Mouse (Mus musculus) forebrain, embryonic 16.5 days (tissue): ENCODE measurements around the gene Igf2bp3. TPM values are rescaled to one million over a fixed set of nuclear protein-coding genes. Genes with fewer than 3 reads are reported as not detected.

Experiments
- ATAC-seq: fragments of 200-750 bp; cut with Nextera tagmentation; 2 replicates; pipeline ENCODE4 v1.8.0; 2017; ENCODE audit warnings: mild to moderate bottlenecking, moderate library complexity
- H3K27ac ChIP-seq: fragments of 300-500 bp; sonication (generic); 2 replicates; pipeline ENCODE4 v1.5.1; 2014; ENCODE audit warnings: low read length, control low read depth
- H3K27me3 ChIP-seq: fragments of 300-500 bp; sonication (generic); replicated peaks from 2 replicates; pipeline ENCODE4 v1.6.1; 2014; ENCODE audit warnings: low read length; ENCODE audit not compliant: control insufficient read depth, insufficient read depth
- H3K36me3 ChIP-seq: fragments of 300-500 bp; sonication (generic); 2 replicates; pipeline ENCODE4 v1.6.1; 2014; ENCODE audit not compliant: control insufficient read depth, insufficient read depth
- H3K4me1 ChIP-seq: fragments of 300-500 bp; sonication (generic); replicated peaks from 2 replicates; pipeline ENCODE4 v1.6.1; 2014; ENCODE audit warnings: low read length; ENCODE audit not compliant: control insufficient read depth, insufficient read depth
- H3K4me2 ChIP-seq: fragments of 300-500 bp; sonication (generic); 2 replicates; pipeline ENCODE4 v1.6.1; 2014; ENCODE audit warnings: mild to moderate bottlenecking, low read length, control low read depth
- H3K4me3 ChIP-seq: fragments of 300-500 bp; sonication (generic); replicated peaks from 2 replicates; pipeline ENCODE4 v1.5.1; 2014; ENCODE audit warnings: mild to moderate bottlenecking, low read length, control low read depth
- H3K9ac ChIP-seq: fragments of 300-500 bp; sonication (generic); replicated peaks from 2 replicates; pipeline ENCODE4 v1.6.1; 2014; ENCODE audit warnings: low read depth, low read length, control low read depth
- H3K9me3 ChIP-seq: fragments of 300-500 bp; sonication (generic); 2 replicates; pipeline ENCODE4 v1.6.1; 2016; ENCODE audit warnings: low read length; ENCODE audit not compliant: control insufficient read depth
- WGBS: fragments of 180-500 bp; shearing (Covaris S2); extraction: QIAGEN DNeasy Blood & Tissue Kit; methylation state at CpG from one replicate; pipeline ENCODE4 v1.1.7; 2014; 5-methylcytosine and 5-hydroxymethylcytosine counted together
- polyA plus RNA-seq: library from polyadenylated mRNA; unstranded; fragments of >200 nt; fragmentation: Nextera tagmentation; extraction: Ambion mirVana; gene quantifications from 2 replicates; pipeline ENCODE4 v1.2.1, GENCODE M21; 2015

Igf2bp3 gene
- polyA plus RNA-seq, 1 experiment from 2014 or later, result 34.1 TPM

DNA sequence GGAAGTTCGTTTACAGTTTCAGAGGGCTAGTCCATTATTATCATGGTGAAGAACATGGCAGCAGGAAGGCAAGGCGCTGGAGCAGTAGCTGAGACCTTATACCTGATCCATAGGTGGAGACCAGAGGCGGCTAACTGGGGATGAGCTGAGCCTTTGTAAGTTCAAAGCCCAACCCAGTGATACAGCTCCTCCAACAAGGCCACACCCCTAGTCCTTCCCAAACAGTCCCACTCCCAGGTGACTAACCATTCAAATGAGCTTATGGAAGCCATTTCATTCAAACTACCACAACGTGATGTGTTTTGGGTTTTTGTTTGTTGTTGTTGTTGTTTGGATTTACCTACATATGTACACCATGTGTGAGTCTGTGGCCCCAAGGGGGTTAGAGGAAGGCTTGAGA is 20.2 kb downstream of the Igf2bp3 start:
- Histone ChIP-seq H3K9me3 (no peaks in the 10 kb centered on the region), H3K4me3 (no peak overlapping the region), H3K4me1 (peaks cover 2% of the 10 kb centered on the region; the same call in 1 of the 2 replicates), H3K27me3 (no peaks in the 10 kb centered on the region), H3K27ac (no peak overlapping the region), H3K4me2 (no peak overlapping the region), H3K36me3 (0 out of 2 replicates have a peak, but pooled peaks cover 2% of the 10 kb centered on the region), H3K9ac (no peak overlapping the region)
- 95% methylated on average over 4 of the region's 4 CpGs for WGBS
- ATAC-seq, result no peak

DNA sequence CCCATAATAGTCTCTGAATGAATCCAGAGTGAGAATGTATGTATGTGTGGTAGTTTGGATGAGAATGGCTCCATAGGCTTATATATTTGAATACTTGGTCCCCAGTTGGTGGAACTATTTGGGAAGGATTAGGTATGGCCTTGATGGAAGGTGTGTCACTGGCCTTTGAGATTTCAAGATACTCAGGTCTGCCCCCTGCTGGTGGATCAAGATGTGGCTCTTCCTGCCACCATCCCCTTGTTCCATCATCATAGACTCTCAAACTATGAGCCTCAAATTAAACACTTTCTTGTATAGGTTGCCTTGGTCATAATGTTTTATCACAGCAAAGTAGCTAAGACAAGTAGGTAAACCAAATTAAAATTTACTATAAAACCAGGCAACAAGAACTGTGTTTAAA is 25.4 kb downstream of the Igf2bp3 start:
- ATAC-seq, result no peak
- no peak overlapping the region for H3K9ac ChIP-seq

DNA sequence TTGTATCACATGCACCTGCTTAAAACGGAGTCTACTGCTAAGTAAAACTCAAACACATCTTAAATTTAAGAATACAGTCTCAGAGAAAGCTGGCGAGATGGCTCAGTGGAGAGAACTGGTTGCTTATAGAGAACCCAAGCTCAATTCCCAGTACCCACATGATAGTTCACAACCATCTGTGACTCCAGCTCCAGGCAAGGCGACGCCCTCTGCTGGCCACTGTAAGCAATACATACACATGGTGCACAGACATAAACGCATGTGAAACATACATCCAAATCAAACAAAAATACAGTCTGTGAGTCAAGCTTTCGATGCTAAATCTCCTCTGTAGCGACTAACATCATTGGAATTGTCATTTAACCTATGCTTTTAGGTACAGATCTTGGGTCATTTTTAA is 27.5 kb downstream of the Igf2bp3 start:
- Histone ChIP-seq H3K36me3 (0 out of 2 replicates have a peak, but pooled peaks cover 2% of the 10 kb centered on the region), H3K27me3 (no peaks in the 10 kb centered on the region), H3K9ac (no peak overlapping the region), H3K9me3 (no peaks in the 10 kb centered on the region), H3K4me2 (no peak overlapping the region), H3K27ac (no peak overlapping the region), H3K4me1 (no peaks in the 10 kb centered on the region), H3K4me3 (no peak overlapping the region)
- WGBS, result 89% methylated on average over 7 of the region's 7 CpGs
- no peak for ATAC-seq

More for the DNA sequence above, 25.4 kb downstream of the Igf2bp3 start:
- H3K9me3 ChIP-seq, result no peaks in the 10 kb centered on the region
- no peak overlapping the region for H3K4me2 ChIP-seq
- H3K4me3 ChIP-seq, result no peak overlapping the region
- no peaks in the 10 kb centered on the region for H3K4me1 ChIP-seq
- H3K27me3 ChIP-seq, result no peaks in the 10 kb centered on the region
- 0 out of 2 replicates have a peak, but pooled peaks cover 2% of the 10 kb centered on the region for H3K36me3 ChIP-seq
- no peak overlapping the region for H3K27ac ChIP-seq

DNA sequence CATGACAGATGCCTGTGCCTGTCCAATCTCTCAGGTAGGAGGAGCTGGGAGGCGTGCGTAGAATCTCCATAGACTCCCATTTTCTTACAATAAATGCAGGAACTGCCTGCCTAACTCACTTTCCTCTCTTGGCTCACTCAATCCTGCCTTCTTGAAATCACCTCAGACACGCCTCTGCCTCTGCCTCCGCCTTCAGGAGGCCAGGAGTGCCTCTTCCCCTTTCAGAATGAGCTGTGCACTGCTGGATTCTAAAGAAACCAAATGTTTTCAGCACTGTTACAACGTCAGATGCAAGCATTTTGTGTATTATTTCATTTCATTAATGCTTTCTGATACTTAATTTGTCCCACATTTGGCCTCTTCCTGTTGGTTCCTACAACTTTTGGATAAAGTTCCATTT is 38.7 kb downstream of the Igf2bp3 start:
- WGBS, result 84% methylated on average over 5 of the region's 5 CpGs
- Histone ChIP-seq H3K9me3 (no peaks in the 10 kb centered on the region), H3K27me3 (no peaks in the 10 kb centered on the region), H3K36me3 (no peaks in the 10 kb centered on the region), H3K4me3 (no peak overlapping the region), H3K4me1 (0 out of 2 replicates have a peak, but pooled peaks cover 3% of the 10 kb centered on the region), H3K4me2 (no peak overlapping the region), H3K27ac (no peak overlapping the region), H3K9ac (no peak overlapping the region)
- no peak for ATAC-seq

DNA sequence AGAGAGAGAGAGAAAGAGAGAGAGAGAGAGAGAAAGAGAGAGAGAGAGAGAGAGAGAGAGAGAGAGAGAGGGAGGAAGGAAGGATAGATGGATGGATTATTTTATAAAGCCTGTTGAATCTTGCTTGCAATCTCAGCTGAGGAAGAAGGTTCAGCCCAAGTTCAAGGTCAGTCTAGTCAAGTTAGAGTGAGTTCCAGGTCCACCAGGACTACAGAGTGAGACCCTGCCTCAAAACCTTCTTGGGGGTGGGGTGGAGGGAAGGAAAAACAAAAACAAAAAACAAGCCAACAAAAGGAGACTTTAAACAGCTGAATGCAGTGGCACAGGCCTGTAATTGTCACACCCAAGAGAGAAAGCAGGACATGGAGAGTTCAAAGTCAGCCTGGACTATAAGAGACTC is 40.1 kb downstream of the Igf2bp3 start:
- no peak overlapping the region for H3K4me2 ChIP-seq
- no peaks in the 10 kb centered on the region for H3K27me3 ChIP-seq
- ATAC-seq, result no peak
- no peaks in the 10 kb centered on the region for H3K9me3 ChIP-seq
- no peak overlapping the region for H3K27ac ChIP-seq
- H3K36me3 ChIP-seq, result no peaks in the 10 kb centered on the region
- H3K4me1 ChIP-seq, result 0 out of 2 replicates have a peak, but pooled peaks cover 3% of the 10 kb centered on the region
- no peak overlapping the region for H3K4me3 ChIP-seq
- H3K9ac ChIP-seq, result no peak overlapping the region

DNA sequence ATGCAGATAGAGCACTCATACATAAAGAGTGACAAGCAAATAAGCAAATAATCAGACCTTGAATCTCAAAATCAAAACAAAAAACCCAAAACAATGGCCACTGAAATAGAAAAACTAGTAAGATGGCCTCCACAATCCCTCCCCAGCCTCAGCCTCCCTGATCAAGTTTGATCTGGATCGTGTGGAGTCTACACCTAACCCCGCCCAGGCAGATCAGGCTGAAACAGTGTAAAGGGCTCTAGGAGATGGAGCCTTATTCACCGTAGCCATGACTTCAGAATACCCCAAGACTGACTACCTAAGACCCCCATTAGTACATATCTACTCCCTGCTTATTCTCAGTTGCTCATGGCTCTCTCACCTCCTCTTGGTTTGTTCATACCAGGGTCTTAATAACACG is 41.1 kb downstream of the Igf2bp3 start:
- no peak for ATAC-seq
- Histone ChIP-seq H3K27ac (no peak overlapping the region), H3K9ac (no peak overlapping the region), H3K27me3 (no peaks in the 10 kb centered on the region), H3K9me3 (no peaks in the 10 kb centered on the region), H3K4me3 (no peak overlapping the region), H3K4me1 (0 out of 2 replicates have a peak, but pooled peaks cover 3% of the 10 kb centered on the region), H3K4me2 (no peak overlapping the region), H3K36me3 (no peaks in the 10 kb centered on the region)
- WGBS, result 86% methylated on average over 4 of the region's 4 CpGs

DNA sequence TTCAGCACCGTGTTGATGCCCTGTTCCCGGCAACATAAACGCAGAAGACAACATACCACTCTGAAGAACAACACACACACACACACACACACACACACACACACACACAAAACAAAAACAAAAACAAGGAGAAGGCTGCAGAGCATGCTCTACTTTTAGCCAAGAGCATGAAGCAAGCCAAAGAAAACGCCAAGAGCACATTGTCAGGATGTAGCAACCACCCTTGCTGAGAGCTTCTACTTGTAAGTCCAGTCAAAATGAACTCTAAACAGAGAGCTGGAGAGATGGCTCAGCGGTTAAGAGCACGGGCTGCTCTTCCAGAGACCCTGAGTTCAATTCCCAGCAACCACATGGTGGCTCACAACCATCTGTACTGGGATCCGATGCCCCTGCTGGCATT is 41.5 kb downstream of the Igf2bp3 start:
- Histone ChIP-seq H3K36me3 (no peaks in the 10 kb centered on the region), H3K9ac (no peak overlapping the region), H3K9me3 (no peaks in the 10 kb centered on the region), H3K27me3 (no peaks in the 10 kb centered on the region), H3K4me3 (no peak overlapping the region), H3K4me2 (no peak overlapping the region), H3K4me1 (0 out of 2 replicates have a peak, but pooled peaks cover 3% of the 10 kb centered on the region), H3K27ac (no peak overlapping the region)
- 81% methylated on average over 7 of the region's 7 CpGs for WGBS
- no peak for ATAC-seq

DNA sequence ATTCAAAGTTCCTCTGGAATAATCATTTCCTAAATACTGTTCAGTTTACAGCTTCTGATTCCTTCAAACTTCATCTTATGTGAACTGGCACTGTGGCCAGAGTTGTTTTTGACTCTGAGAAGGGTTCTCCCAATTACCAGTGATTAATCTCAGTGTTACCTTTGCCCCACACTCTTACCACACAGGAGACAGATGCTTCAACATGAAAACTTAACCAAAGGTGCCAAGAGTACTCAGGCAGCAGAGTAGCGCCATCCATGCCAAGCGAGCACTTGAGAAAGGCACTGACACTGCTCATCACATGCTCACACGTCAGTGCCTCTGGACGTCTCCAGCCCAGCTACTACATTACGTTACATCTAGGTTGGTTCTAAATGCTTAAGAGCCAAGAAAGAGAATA is 43.5 kb downstream of the Igf2bp3 start:
- H3K9me3 ChIP-seq, result no peaks in the 10 kb centered on the region
- H3K27ac ChIP-seq, result no peak overlapping the region
- H3K4me3 ChIP-seq, result no peak overlapping the region
- ATAC-seq, result no peak
- H3K36me3 ChIP-seq, result no peaks in the 10 kb centered on the region
- peaks cover 3% of the 10 kb centered on the region; the same call in 1 of the 2 replicates for H3K4me1 ChIP-seq
- H3K4me2 ChIP-seq, result no peak overlapping the region
- 78% methylated on average over 5 of the region's 5 CpGs for WGBS
- H3K27me3 ChIP-seq, result no peaks in the 10 kb centered on the region
- H3K9ac ChIP-seq, result no peak overlapping the region

DNA sequence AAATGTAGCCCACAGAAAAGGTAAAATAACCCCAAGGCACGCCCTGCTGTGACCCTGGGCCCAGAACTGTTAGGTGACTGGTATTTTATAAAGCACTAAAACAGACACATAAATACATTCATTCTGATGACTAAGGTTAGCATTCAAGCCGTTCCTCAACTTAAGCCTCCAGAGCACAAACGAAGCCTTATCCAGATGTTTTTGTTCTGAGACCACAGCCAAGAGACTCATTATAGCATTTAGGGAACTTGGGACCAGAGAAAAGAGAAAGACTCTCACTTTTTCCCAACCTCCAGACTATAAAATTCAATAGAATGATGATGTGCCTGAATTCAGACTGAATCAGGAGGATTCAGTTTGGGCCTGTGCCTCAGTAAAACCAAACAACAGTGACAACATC is 46.1 kb downstream of the Igf2bp3 start:
- 45% methylated on average over 3 of the region's 3 CpGs for WGBS
- no peak overlapping the region for H3K4me2 ChIP-seq
- no peak overlapping the region for H3K4me3 ChIP-seq
- no peaks in the 10 kb centered on the region for H3K36me3 ChIP-seq
- H3K9ac ChIP-seq, result no peak overlapping the region
- ATAC-seq, result no peak
- peaks cover 5% of the 10 kb centered on the region; the same call in 1 of the 2 replicates for H3K4me1 ChIP-seq
- H3K9me3 ChIP-seq, result no peaks in the 10 kb centered on the region
- no peak overlapping the region for H3K27ac ChIP-seq
- no peaks in the 10 kb centered on the region for H3K27me3 ChIP-seq

DNA sequence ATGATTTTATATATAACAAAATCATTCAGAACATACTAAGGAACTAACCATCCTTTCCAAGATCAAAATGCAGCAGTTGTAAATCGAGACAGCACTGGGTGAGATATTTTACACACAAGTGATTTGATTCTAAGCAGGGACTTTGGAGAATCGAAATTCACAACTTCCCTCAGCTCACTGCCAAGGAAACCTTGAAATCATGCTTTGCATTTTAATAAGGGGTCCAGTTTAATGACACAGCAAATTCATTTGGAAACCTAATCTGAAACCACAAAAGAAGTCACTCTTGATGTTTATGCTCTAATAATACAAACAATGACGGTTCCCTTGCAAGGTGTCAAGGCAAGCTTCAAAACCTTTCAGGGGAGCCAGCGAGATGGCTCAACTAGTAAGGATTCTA is 47.4 kb downstream of the Igf2bp3 start:
- Histone ChIP-seq H3K4me3 (no peak overlapping the region), H3K9me3 (no peaks in the 10 kb centered on the region), H3K4me2 (no peak overlapping the region), H3K4me1 (peaks cover 5% of the 10 kb centered on the region; the same call in 1 of the 2 replicates), H3K27me3 (no peaks in the 10 kb centered on the region), H3K9ac (no peak overlapping the region), H3K27ac (no peak overlapping the region), H3K36me3 (no peaks in the 10 kb centered on the region)
- WGBS, result 26% methylated on average over 4 of the region's 4 CpGs
- ATAC-seq, result no peak
